8 mouse cellular contexts compared by ENCODE assay signal in the genomic region with DNA sequence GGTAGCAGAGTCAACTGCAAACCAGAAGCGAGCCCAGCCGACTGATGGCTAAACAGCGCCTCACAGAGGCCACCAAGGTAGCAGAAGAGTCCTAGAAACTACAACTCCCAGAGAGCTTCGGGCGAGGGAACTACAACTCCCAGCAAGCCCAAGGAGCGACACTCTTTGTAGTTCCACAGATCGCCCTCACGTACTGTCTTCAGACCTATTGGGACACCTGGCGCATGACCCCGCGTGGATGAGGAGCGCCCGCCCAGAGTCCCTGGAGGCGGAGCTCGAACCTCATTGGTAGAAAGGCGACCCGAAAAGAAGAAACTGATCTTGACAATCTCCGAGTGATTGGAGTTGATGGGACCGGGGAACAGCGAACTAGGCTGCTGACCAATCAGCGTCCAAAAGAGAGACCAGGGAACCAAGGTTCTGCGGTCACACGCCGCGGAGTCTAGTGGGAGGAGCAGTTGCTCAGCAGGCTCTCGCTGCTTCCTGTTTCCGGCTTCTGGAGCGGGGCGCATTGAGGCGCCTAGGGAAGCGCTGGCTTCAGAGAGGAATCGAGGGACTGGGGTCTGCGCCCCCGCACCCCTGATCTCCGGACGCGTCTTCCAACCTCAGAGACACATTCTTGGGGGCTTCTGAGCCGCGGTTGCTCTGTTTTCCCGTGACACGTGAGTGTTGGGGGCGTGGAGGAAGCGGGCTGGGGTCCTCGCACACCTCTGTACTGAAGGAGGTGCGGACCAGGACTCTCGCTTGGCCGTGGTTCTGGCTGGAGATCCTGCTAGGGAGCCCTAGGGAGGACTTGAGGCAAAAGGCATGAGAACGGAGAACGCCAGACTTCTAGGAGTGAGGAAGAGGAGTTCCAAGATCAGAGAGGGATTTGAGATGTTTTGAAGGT. TPM values are rescaled to one million over a fixed set of nuclear protein-coding genes. Genes with fewer than 3 reads are reported as not detected.
A peak's percentile ranks its signal among the peaks of the same experiment; 100 is the strongest.
DNase-seq lines count a peak whose midpoint lies in the region; ATAC-seq and TF ChIP-seq lines count a peak whose summit lies in the region.

TSS of gene M6pr (plus strand) at position 216 of the 889 bp plus-strand sequence.

- H3K4me3 ChIP-seq in gastrocnemius, adult 2 months: peak within 1 kb of the TSS; percentile 84
- H3K4me3 ChIP-seq in hindbrain, postnatal 0 days (ENCODE audit: low read length): peak within 1 kb of the TSS; percentile 79
- H3K4me3 ChIP-seq in left cerebral cortex, adult 2 months: peak within 1 kb of the TSS; percentile 93

- WGBS in hindbrain, postnatal 0 days: under 1% methylated on average over 49 of the region's 49 CpGs

- H3K36me3 ChIP-seq in hindbrain, postnatal 0 days (ENCODE audit: insufficient read depth, low read length): peaks cover 9% of the 10 kb centered on the region; the same call in 1 of the 2 replicates

- H3K4me2 ChIP-seq in hindbrain, postnatal 0 days (ENCODE audit: low read depth, low read length): peak within 1 kb of the TSS; percentile 84

- peak within 1 kb of the TSS; percentile 93 for H3K27ac ChIP-seq in gastrocnemius, adult 2 months
- peak within 1 kb of the TSS; percentile 71 for H3K27ac ChIP-seq in hindbrain, postnatal 0 days
- peak within 1 kb of the TSS; percentile 84 for H3K27ac ChIP-seq in left cerebral cortex, adult 2 months

- peaks cover 8% of the 10 kb centered on the region; the same call in 1 of the 2 replicates for H3K4me1 ChIP-seq in hindbrain, postnatal 0 days (ENCODE audit: insufficient read depth, low read length)

- TF ChIP-seq CTCF in gastrocnemius, adult 2 months (IDR thresholded peaks at IDR 0.05): peak; percentile 91
- TF ChIP-seq CTCF in hindbrain, postnatal 0 days (IDR thresholded peaks at IDR 0.05; ENCODE audit: low read depth): peak; percentile 90
- peak; percentile 92 for TF ChIP-seq CTCF in left cerebral cortex, adult 2 months (IDR thresholded peaks at IDR 0.05)

- H3K9ac ChIP-seq in hindbrain, postnatal 0 days (replicated peaks; ENCODE audit: low read length): peak within 1 kb of the TSS; percentile 75

- ATAC-seq in common myeloid progenitor, adult 5-6 weeks (replicated peaks; ENCODE audit: low read depth, poor library complexity, severe bottlenecking): peak; percentile 88
- peak; percentile 99 for ATAC-seq in hindbrain, postnatal 0 days
- peak; percentile 81 for ATAC-seq in megakaryocyte, adult 5-6 weeks (ENCODE audit: poor library complexity, severe bottlenecking)

- H3K9me3 ChIP-seq in hindbrain, postnatal 0 days (ENCODE audit: low read length): no peaks in the 10 kb centered on the region

- H3K27me3 ChIP-seq in hindbrain, postnatal 0 days (ENCODE audit: insufficient read depth, low read length): no peaks in the 10 kb centered on the region

- intact Hi-C loops in gastrocnemius, adult 2 months (cut with DNase I): loop anchor here (2.0 to 10.0 kb wide), 2 partner anchors 30 to 1034 kb away; no protein-coding TSS in a partner anchor
- intact Hi-C loops in left cerebral cortex, adult 2 months (cut with DNase I): loop anchor here (1.0 to 10.0 kb wide), 4 partner anchors 31 to 1034 kb away; no protein-coding TSS in a partner anchor

- DNase-seq in ZHBTc4 (ENCODE audit: low read depth, low spot score): peak; percentile 99
- DNase-seq in gastrocnemius, adult 2 months: peak; percentile 97
- peak; percentile 98 for DNase-seq in hindbrain, postnatal 0 days (ENCODE audit: low spot score)
- peak; percentile 92 to 97 for DNase-seq in left cerebral cortex, adult 2 months (ENCODE audit: extremely low spot score in 1 of 2, low spot score in 2 of 2)
- DNase-seq in right cerebral cortex, adult 2 months (ENCODE audit: low spot score in 2 of 2): peak; percentile 97 to 98
- peak; percentile 94 for DNase-seq in urinary bladder, postnatal 14 days (ENCODE audit: low spot score)

RNA-seq across cellular contexts. Expression of gene M6pr, which starts in this region (rescaled TPM):
- total RNA-seq in common myeloid progenitor, adult 5-6 weeks (2017): 309 and 328 TPM in 2 replicates
- 10 to 100 TPM; 20.0 to 23.0 TPM for total RNA-seq in gastrocnemius, adult 2 months (2021)
- 48.5 and 48.8 TPM in 2 replicates for total RNA-seq in hindbrain, postnatal 0 days (2014; rRNA removed)
- 46.7 and 48.5 TPM in 2 replicates for polyA plus RNA-seq in hindbrain, postnatal 0 days (2015; fragmentation: Nextera tagmentation; extraction: Ambion mirVana)
- total RNA-seq in left cerebral cortex, adult 2 months (2021): 10 to 100 TPM; 69.5 TPM
- total RNA-seq in megakaryocyte, adult 5-6 weeks (2015): 158 and 160 TPM in 2 replicates
- 329 and 358 TPM in 2 replicates for total RNA-seq in megakaryocyte, adult 5-6 weeks (2017)

Comparison
In these comparisons a context has a peak if more than half of its experiments do, and no peak if none do; other contexts are left out.
1. Peak in every context shown above with its lines: DNase-seq, ATAC-seq, H3K4me3 ChIP-seq and H3K27ac ChIP-seq.